Mouse (Mus musculus): ENCODE measurements around the gene Ercc6.

- TF ChIP-seq CTCF (IDR thresholded peaks at IDR 0.05) (no peak), EP300 (IDR thresholded peaks at IDR 0.05) (no peak)
These were observed 12.0 kb upstream of the Ercc6 start for GRCm38 (mm10) chr14:32501303-32501702.

Measured in lung, postnatal 0 days (tissue).